Comparison of ENCODE assay signal across 13 mouse cellular contexts in the genomic region with DNA sequence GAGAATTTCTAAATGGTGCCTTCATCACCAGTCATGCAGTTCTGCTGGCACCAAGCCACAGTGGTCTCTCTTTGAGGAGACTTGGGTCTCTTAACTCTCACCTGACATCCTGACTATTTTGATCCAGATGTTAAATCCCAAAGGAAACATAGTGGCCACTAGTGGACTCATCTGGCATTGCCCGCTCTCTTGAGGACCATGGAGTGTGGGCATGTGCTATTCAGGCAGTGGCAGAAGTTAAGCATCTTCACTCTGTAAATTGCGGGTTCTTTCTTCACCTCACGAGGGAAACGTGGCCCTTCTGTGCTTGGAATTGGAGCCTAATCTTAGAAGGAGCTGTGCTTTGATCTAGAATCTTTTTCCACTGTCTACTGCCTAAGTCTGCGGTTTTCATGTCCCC.
DNase-seq lines count a peak whose midpoint lies in the region; ATAC-seq and TF ChIP-seq lines count a peak whose summit lies in the region.
"Had no signal": no experiment of that assay in that cellular context is flagged by ENCODE, and none has a peak within 500 bp of the region (broad histone marks: within the 10 kb centered on the region; RNA-seq: fewer than 3 reads in every experiment).

No protein-coding gene starts in this region.

- no peak overlapping the region for H3K4me3 ChIP-seq in gastrocnemius, adult 2 months
- no peak overlapping the region for H3K4me3 ChIP-seq in limb, embryonic 11.5 days (ENCODE audit: low read depth, low read length)
- no peak overlapping the region for H3K4me3 ChIP-seq in limb, embryonic 10.5 days
- no peak overlapping the region for H3K4me3 ChIP-seq in testis, adult 2 months (ENCODE audit: control insufficient read depth, low read depth, low read length)

- intact Hi-C loops in gastrocnemius, adult 2 months (cut with DNase I), result no loop called here

- no peaks in the 10 kb centered on the region for H3K36me3 ChIP-seq in limb, embryonic 11.5 days (ENCODE audit: control insufficient read depth, insufficient read depth, low read length)
- no peaks in the 10 kb centered on the region for H3K36me3 ChIP-seq in limb, embryonic 10.5 days
- no peaks in the 10 kb centered on the region for H3K36me3 ChIP-seq in testis, adult 2 months (ENCODE audit: control insufficient read depth, insufficient read depth, low read length)

- H3K9ac ChIP-seq in limb, embryonic 11.5 days (ENCODE audit: low read length), result no peak overlapping the region

- no peak for DNase-seq in gastrocnemius, adult 2 months
- no peak for DNase-seq in gastrocnemius, adult 18-20 months (ENCODE audit: low spot score)
- peak; percentile 34 for DNase-seq in limb, embryonic 11.5 days (ENCODE audit: low spot score)
- DNase-seq in limb, embryonic 10.5 days (ENCODE audit: low spot score), result no peak
- DNase-seq in testis, postnatal 14 days (ENCODE audit: low spot score), result no peak
- DNase-seq in B cell, adult 2 months, result no peak
- DNase-seq in left cerebral cortex, adult 11 months (ENCODE audit: low spot score), result no peak
- DNase-seq: cerebellum, adult 11-12 months; gastrocnemius, postnatal 36 days; right cerebral cortex, adult 18-20 months had no signal

- H3K4me2 ChIP-seq in limb, embryonic 11.5 days (ENCODE audit: low read depth, severe bottlenecking), result no peak overlapping the region

- no peaks in the 10 kb centered on the region for H3K4me1 ChIP-seq in limb, embryonic 11.5 days (ENCODE audit: control insufficient read depth, insufficient read depth, low read length)
- no peaks in the 10 kb centered on the region; the same call in 1 of the 2 replicates for H3K4me1 ChIP-seq in limb, embryonic 10.5 days
- no peaks in the 10 kb centered on the region for H3K4me1 ChIP-seq in testis, adult 2 months (ENCODE audit: control insufficient read depth, insufficient read depth, low read length)

- ATAC-seq in limb, embryonic 11.5 days (ENCODE audit: insufficient number of reproducible peaks, low FRiP score, low TSS enrichment, low read depth), result no peak
- ATAC-seq: CD4-positive, CD25-positive, alpha-beta regulatory T cell, adult 4 months; inflammation-experienced regulatory T-cells, adult 6 months had no signal

- no peak overlapping the region for H3K27ac ChIP-seq in gastrocnemius, adult 2 months
- H3K27ac ChIP-seq in limb, embryonic 11.5 days (replicated peaks; ENCODE audit: low read depth, low read length), result no peak overlapping the region
- no peak overlapping the region for H3K27ac ChIP-seq in limb, embryonic 10.5 days
- H3K27ac ChIP-seq in testis, adult 2 months (ENCODE audit: control insufficient read depth, insufficient read depth, low read depth, low read length), result no peak overlapping the region

- no peak for TF ChIP-seq POLR2A in testis, adult 2 months (IDR thresholded peaks at IDR 0.05; ENCODE audit: control insufficient read depth, low read depth, low read length)

- no peaks in the 10 kb centered on the region for H3K9me3 ChIP-seq in limb, embryonic 11.5 days (ENCODE audit: control insufficient read depth, low read length)
- H3K9me3 ChIP-seq in limb, embryonic 10.5 days (replicated peaks), result no peaks in the 10 kb centered on the region

- 77% methylated on average over 5 of the region's 5 CpGs for WGBS in limb, embryonic 11.5 days
- 79% methylated on average over 5 of the region's 5 CpGs for WGBS in limb, embryonic 10.5 days

- H3K27me3 ChIP-seq in limb, embryonic 11.5 days (ENCODE audit: control insufficient read depth, insufficient read depth, low read length), result no peaks in the 10 kb centered on the region
- H3K27me3 ChIP-seq in limb, embryonic 10.5 days (ENCODE audit: low read depth, poor library complexity, severe bottlenecking), result no peaks in the 10 kb centered on the region
- no peaks in the 10 kb centered on the region for H3K27me3 ChIP-seq in testis, adult 2 months (ENCODE audit: control insufficient read depth, insufficient read depth, low read length)

- TF ChIP-seq CTCF in gastrocnemius, adult 2 months (IDR thresholded peaks at IDR 0.05), result peak; percentile 41
- TF ChIP-seq CTCF in testis, adult 2 months (IDR thresholded peaks at IDR 0.05; ENCODE audit: control insufficient read depth, insufficient read depth, insufficient replicate concordance, low read depth, low read length), result peak; percentile 25; the same call in 1 of the 2 replicates
